Mouse (Mus musculus) c-Kit-positive CD71-positive TER-119-negative erythroid progenitor cells, embryonic 14.5 days (primary cell): ENCODE data around the gene Rassf1.
A peak's percentile ranks its signal among the peaks of the same experiment; 100 is the strongest.

Experiments used
- DNase-seq: peaks from one replicate; pipeline ENCODE4 v3.0.0-alpha.2; 2013; ENCODE audit warnings: low read depth

The Rassf1 gene

DNA sequence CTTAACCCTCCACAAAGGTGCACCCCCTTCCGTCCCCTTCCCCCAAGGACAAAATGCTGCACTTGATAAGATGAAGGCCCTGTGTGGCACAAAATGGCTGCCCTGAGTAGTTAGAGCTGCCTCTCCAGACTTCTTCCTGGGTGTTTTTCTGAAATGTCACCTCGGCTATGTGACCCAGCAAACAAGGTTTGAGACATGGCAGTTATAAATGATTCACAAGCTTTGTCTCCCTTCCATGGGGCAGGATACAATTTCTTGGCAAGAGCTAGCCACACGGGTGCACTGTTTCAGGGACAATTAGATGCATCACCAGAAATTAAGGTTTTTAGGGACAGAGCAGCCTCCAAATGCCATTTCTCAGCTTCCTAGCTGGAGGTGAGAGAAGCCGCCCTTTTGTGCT lies 10.9 kb upstream of the Rassf1 start:
- DNase-seq: no peak

DNA sequence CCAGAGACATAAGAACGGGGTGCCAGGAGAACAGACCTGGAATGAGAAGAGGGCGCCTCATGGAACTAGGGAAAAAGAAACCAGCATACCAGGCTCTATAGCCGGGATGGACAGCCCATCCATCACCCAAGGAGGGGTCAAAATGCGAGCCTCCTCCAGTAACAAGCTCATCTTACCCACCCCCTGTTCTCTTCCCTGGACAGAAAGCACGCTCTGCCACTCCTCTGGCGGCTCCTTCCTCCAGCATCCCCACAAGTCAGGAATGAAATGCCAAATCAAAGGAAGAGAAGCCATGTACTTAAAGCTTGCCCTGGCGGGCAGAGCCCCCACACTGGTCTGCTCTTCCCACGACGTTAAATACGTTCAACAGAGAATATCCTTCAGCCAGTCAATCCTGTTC lies 10.3 kb upstream of the Rassf1 start:
- no peak for DNase-seq

DNA sequence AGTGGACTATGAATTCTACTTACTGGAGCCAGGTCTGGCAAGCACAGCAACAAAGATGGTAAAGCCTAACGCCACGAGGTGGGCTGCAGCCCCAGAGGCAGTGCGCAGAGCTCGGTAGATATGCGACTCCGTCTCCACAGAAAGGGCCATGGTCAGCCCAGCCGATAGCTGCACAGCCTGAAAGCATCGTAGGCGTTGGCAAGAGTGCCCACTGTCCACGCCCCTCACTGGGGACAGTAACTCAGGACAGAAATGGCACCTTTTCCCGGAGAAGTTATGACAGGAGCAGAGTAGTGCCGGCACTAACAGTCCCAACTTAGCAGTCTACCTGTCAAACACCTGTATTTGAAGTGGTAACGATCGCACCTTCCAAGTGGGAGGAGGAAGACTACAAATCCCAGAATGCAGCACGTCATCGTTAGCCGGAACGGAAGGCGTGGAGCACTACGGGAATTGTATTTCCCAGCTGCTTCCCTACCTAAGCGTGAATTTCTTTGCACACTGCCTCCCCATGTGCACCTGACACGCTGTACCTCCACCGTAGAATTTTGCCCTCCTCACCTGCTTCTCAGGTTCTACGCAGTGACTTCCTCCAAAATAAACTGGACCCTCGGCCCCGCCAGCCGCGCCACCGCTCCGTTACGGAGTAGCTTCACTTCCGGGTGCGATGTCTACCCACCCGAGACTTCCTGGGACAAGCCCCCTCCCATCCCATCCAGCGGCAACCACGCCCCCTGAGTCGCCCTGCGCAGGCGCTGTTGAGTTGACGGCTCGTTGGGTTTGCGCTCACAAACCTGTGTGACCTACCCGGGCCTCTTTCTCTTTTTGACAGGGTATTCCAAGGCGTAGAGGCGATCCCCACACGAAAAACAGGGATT lies 9.6 kb upstream of the Rassf1 start, which contains the start of the genes Cyb561d2 and Nprl2:
TSS of gene Cyb561d2 (minus strand) at position 720 of the 878 bp plus-strand sequence.
TSS of gene Nprl2 (plus strand) at position 753 of the 878 bp plus-strand sequence.
- DNase-seq: peak; percentile 84

DNA sequence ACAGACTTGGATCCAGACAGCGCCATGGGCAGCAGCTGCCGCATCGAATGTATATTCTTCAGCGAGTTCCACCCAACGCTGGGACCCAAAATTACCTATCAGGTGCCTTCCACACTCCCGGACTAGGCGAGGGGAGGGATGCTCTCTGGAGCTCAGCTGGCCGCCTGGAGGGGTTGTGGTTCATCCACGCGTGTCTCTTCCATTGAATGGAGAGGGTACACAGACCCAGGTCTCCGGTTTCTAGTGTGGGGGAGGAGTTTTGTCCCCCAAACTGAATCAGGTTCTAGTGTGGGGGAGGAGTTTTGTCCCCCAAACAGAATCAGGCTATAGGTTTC lies 9.0 kb upstream of the Rassf1 start:
- no peak for DNase-seq

DNA sequence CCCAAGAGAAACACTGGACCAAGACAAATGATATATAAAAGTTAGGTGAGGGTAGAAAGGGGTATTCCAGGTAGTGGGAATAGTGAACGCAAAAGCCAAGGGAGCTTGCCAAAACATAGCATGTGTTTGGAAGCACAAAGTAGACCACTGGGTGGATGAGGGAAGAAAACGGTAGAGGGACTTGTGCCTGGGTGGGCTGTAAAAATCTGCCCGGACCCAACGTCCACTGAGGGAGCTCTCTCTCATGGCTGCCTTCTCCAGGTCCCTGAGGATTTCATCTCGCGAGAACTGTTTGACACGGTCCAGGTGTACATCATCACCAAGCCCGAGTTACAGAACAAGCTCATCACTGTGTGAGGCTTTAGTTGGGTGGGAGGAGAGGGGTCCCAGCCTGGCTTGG lies 8.6 kb upstream of the Rassf1 start:
- DNase-seq: no peak

DNA sequence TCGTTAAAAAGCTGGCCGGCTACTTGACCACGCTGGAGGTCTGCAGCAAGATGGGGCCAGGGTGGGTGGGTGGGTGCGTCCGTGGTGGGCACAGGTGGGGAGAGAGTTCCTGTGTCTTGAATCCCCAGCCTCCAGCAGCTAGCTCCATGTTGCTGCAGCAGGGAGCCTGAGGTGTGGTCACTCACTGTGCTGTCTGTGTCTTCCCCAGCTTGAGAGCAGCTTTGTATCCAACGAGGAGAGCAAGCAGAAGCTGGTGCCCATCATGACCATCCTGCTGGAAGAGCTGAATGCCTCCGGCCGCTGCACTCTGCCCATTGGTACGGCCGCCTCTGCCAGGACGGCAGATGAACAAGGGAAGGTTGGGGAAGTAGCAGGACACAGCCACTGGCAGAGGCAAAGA lies 8.1 kb upstream of the Rassf1 start:
- no peak for DNase-seq

DNA sequence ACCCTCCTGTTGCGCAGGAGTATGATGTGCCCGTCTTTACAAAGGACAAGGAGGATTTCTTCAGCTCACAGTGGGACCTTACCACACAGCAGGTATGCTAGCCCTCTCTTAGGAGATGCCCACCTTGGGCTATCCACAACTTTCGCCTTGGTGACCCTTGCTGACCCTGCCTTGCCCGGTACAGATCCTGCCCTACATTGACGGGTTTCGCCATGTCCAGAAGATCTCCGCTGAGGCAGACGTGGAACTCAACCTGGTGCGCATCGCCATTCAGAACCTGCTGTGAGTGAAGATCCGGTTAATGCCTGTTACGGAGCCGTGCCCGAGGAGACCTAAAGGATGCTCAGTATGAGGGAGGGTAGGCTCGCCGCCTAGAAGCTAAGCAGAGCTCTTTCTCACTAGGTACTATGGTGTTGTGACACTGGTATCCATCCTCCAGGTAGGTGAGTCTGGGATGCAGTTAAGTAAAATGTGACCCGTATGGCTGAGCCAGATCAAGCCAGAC lies 7.1 kb upstream of the Rassf1 start:
- DNase-seq: no peak

DNA sequence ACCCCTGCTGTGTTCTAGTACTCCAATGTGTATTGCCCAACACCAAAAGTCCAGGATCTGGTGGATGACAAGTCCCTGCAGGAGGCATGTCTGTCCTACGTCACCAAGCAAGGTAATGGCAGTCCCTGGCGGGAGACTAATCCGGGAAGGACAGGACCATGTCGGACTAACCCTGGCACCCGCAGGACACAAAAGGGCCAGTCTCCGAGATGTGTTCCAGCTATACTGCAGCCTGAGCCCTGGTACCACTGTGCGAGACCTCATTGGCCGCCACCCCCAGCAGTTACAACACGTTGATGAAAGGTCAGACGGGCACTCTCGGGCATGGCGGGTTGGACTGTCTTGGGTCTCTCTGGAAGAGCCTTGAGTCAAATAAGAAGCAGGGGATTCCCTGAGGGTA lies 6.6 kb upstream of the Rassf1 start:
- DNase-seq: no peak

DNA sequence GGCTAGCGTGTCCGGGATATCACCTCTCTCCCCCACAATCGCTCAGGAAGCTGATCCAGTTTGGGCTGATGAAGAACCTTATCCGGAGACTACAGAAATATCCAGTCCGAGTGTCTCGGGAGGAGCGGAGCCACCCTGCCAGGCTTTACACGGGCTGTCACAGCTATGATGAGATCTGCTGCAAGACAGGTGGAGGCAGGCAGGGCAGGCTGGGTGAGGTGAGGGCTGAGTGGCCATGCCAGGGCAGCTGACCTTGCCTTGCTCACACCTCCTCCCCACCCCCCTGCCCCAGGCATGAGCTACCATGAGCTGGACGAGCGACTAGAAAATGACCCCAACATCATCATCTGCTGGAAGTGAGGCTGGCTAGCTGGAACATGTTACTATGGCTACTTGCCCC lies 6.2 kb upstream of the Rassf1 start:
- DNase-seq: no peak

DNA sequence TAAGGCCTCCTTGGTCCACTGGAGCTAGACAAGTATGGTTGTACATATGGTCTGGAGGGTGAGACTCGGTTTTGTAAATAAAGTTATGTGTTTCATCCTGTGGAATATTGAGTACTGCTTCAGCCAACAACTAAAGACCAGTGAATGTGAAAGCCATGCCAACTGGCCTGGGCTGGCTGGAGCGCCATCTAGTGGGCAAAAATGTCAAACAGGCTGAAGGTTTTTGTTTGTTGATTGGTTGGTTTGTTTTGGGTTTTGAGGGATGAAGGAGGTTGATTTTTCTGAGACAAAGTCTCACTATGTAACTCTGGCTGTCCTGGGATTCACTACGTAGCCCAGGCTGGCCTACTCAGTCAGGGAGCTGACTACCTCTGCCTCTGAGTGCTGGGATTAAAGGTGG lies 5.8 kb upstream of the Rassf1 start:
- DNase-seq: peak; percentile 74

DNA sequence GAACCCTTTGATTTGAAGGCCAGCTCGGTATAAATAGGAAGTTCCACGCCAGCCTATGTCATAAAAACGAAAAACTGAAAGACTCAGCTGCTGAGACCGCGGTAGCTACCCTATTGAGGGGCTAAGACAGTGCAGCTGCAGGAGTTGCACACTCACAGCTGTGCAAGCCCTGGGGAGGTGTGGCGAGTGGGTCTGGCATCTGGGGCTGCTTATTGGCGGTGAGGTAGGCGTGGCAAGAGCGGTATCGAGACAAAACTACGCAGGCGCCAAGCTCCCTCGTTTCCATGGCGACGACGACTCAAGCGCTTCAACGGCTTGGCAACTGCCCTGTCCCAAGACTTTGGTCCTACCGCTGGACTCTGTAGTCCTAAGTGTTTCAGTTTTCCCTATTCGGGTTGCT lies 4.3 kb upstream of the Rassf1 start, which contains the start of gene Zmynd10:
TSS of gene Zmynd10 (plus strand) at position 273 of the 400 bp plus-strand sequence.
- peak; percentile 92 for DNase-seq

DNA sequence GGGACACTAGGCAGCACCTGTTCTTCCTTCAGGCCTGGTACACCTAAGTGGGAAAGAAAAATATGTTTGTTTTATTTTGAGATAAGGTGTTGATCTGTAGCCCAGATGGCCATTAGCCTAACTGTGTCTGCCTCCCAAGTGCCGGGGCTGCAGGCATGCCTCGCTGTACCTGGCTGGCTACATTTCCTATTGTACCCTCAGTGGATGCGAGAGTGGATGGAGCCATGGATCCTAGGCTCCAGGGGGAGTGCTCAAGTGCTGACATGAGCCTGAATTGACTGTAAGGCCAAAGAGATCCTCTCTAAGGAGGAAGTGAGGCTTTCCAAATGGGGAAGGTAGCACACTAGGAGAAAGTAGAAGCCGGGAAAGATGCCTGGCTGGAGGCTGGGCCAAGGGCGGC lies 3.4 kb upstream of the Rassf1 start:
- DNase-seq: no peak

DNA sequence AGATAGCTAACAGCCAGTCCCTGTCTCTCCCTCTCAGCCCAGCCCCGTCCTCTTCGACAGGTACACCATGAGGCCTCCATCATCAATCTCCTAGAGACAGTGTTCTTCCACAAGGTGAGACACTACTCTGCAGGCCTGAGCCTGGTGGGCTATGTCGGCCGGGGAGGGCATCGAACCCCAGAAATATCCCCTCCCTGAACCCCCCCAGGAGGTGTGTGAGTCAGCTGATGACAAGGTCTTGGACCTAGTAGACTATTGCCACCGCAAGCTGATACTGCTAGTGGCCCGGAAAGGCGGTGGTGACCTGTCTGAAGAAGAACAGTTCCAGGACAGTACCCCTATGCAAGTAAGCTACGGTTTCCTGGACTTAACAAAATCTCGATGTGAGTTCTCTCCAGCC lies 2.5 kb upstream of the Rassf1 start:
- DNase-seq: no peak

DNA sequence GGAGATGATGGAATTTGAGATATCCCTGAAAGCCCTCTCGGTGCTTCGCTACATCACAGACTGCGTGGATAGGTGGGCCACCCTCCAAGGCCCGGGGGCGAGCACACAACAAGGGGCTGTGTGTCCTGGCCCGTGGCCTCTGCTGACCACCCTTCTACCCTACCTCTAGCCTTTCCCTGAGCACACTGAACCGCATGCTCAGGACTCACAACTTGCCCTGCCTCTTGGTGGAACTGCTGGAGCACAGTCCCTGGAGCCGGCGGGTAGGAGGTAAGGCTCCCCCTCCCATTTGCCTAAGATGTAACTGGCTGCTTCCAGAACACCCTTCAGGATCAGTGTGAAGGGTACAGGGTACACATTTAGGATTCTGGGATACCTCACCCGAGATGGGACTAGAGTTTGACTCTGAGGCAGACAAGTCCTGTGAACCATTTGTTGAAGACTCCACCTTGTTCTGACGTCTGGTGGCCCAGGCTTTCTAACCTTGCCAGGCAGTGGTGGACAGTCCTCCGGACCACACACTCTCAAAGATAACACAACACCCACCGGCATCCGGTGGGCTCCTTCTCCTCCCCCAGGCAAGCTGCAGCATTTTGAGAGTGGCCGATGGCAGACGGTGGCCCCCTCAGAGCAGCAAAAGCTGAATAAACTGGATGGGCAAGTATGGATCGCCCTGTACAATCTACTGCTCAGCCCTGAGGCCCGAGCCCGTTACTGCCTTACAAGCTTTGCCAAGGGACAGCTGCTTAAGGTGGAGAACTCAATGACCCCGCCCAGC lies 1.9 kb upstream of the Rassf1 start:
- DNase-seq: no peak

DNA sequence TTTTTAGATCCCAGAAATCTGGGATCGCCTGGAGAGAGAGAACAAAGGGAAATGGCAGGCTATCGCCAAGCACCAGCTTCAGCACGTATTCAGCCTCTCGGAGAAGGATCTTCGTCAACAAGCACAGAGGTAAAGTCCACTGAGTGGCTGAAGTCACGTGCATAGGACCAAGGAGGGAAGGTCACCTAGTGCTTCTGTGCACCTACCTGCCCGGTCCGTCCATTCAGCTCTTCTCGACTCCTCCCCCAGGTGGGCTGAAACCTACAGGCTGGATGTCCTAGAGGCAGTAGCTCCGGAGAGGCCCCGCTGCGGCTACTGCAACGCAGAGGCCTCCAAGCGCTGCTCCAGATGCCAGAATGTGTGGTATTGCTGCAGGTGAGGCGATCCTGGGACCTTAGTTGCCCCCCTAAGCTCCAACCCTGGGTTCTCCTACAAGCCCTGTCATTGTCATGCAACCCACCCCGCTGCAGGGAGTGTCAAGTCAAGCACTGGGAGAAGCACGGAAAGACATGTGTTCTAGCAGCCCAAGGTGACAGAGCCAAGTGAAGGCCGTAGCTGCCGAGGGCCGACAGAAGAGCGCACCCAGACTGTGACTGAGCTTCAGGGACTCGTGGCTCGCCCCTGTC lies 751 bp upstream of the Rassf1 start:
- DNase-seq: no peak

DNA sequence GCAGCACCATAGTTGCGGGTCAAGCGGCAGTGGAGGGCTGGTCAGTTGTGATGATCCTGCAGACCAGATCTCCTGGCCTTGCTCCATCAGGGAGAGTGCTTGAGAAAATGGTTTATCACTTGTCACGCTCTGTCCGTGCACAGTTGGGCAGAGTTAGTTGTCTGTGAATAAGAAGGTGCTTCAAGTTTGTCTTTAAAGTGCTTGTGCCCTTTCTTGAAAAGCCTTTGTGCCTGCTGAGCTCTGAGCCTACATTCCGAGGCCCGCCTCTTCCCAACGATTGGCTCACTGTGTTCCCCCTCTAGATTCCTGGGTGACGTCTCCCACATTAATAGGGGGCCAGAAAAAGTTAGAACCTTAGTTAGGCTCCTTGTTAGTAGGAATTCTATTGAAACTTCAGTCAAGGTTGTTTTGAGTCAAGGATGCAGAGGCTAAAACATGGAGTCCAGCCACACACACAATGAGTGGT lies 568 bp downstream of the Rassf1 start:
- no peak for DNase-seq

DNA sequence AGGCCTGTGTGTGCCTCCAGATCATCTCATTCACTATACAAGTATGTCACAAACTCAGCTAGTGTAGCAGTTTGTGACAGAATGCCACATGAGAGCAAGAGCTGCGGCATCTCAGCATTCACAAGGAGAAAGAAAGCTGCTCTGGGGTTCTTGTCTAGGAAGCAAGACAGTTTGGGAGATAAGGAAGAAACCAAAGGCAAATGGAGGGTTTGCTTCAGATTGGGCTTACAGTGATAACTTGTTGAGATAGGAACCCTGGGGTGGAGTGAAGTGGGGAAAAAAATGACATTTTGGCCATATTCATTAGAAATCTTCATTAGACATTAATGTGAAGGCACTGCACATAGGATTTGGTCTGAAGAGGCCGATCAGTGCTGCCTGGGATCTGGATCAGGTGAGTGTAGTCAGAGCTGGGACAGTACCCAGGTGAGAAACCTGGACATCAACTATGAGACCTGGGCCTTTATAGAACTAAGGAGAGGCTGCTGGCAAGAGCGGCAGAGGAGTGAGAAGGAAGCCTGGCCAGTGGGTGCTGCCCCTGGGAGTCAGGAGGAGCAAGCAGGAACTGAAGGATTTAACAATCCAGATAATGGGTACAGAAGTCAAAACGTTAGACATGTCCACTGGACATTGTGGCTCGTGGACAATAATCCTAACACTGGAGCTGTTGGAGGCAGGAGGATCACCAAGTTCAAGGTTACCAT lies 1.5 kb downstream of the Rassf1 start:
- DNase-seq: no peak

DNA sequence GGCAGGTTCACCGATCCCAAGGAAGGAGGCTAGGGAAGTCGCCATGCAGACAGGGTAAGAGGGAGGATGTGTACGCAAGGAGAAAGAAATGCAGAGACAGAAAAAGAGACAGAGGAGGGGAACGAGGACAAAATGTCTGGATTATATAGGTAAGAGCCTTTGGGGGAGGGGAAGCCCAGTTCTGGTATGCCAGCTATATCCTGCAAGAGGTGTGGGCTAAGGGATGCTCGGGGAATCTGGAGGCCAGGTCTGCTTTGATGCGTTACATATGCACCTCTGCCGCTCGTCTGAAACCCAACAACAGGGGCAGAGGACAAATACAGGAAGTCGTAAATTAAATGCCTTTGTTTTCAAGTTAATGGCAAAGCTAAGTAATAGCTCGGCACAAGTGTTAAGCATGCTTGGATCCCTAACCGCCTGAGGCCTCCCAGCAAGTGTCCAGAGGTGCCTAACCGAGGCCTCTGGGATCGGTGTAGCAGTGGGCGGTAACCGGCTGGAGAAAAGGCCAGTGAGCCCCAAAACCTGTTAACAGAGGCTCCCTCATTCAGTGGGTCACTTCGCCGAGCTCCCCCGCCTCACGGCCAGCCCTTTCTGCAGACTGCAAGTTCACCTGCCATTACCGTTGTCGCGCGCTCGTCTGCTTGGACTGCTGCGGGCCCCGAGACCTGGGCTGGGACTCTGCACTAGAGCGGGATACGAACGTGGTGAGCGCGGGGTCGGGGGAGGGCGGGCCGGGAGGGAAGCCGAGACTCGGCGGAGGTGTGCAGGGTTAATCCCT lies 2.4 kb downstream of the Rassf1 start:
- DNase-seq: no peak

DNA sequence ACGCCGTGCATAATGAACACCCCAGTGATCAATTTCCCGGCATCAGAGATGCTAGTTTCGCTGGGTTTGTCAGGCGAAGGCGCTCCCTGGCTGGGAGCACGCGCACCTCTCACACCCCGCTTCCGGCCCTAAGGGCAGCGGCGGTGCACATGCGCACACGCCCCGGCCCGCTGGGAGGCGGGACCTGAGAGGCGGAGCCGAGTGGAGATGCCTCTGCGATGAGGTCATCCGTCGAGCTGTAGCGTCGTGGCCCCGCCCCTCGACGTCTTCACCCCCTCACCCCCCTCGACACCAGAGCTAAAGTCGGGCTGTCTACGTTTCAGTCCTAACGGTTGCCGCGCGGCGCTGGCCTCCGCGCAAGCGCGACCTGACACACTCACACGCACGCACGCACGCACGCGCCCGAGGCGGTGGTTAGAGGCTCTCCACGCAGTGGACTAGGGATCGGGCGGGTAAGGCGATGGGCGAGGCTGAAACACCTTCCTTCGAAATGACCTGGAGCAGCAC lies 3.0 kb downstream of the Rassf1 start:
- peak; percentile 95 for DNase-seq

DNA sequence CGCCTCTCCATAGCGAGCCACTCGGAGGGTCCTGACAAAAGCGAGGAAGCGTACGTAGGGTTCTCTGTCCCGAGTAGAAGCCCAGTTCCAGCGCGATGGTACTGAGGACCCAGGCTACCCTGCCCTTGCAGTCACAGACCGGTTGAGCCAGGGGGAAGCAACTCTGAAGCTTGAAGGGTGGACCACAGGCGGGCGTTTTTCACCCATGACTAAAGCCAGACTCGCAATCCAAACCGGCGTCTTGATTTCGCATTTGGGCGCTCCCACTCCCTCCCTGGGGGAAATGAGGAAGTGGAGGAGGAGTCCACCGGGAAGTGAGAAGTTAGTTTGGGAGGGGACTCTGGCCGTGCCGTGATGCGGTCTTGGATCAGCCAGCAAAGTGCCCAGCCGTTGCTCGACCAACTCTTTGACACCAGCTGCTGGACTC lies 3.7 kb downstream of the Rassf1 start:
- no peak for DNase-seq

DNA sequence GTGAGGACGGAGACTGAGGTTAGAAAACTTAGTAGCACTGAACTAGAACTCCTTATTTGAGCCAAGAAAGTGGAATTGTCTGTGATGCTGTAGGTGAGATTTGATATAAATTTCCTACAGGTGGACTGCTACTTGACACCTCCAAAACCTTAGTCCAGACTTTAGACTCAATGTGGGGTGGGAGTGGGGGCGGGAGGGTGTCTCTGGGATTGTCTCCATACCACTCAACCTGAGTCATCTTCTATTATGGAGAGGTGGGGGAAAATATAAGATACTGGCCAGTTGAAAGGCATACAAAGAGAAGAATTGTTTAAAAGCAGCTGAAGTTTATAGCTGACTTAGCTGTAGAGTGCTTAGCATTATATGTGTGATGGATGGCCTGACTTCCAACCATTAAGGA lies 4.3 kb downstream of the Rassf1 start:
- no peak for DNase-seq
